Mouse (Mus musculus): ENCODE data around the gene Ndufs7.

GRCm38 (mm10) chr10:80252493-80253274 is 3.8 kb downstream of the Ndufs7 start:
- TF ChIP-seq CTCF (IDR thresholded peaks at IDR 0.05; ENCODE audit: extremely low read depth, insufficient read depth, insufficient read length, insufficient replicate concordance) (no peak), POLR2A (IDR thresholded peaks at IDR 0.05; ENCODE audit: low read depth, low read length) (no peak)

Measured in spleen, adult 2 months (tissue).